Mouse (Mus musculus) urinary bladder, adult 2 months (tissue): Measurements from ENCODE around the gene Amz1. TPM values are rescaled to one million over a fixed set of nuclear protein-coding genes. Genes with fewer than 3 reads are reported as not detected.

ENCODE experiments used
- DNase-seq: peaks from one replicate; pipeline ENCODE4 v3.0.0; 2022; ENCODE audit warnings: low spot score
- polyA plus RNA-seq: library from polyadenylated mRNA; depleted of rRNA; stranded (reverse); fragments of >200 nt; gene quantifications from 2 replicates; pipeline ENCODE4 v1.2.3, GENCODE M21; 2012; rRNA removed

Gene Amz1
- polyA plus RNA-seq, result 1.2 TPM in 2 replicates

DNA sequence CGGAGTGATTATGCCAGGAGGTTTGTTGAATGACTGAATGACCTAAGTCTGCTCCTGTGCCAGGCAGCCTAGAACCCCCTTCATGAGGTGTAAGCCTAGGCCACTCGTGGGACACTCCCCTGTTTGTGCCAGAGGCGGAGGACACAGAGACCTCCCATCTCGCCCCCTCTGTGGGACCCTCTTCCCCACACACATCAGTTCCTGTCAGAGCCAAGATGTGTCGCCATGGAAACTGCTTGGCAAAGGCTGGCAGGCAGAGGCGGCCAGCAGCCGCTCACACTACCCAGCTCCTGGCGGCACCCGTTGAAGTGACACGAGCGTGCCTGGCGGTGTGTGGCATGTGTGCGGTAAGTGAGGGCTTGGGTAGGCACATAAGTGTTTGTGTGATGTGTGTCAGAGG lies at the start of gene Amz1:
Amz1 (plus strand) TSS at position 306 of the 400 bp plus-strand sequence.
- DNase-seq, result no peak

DNA sequence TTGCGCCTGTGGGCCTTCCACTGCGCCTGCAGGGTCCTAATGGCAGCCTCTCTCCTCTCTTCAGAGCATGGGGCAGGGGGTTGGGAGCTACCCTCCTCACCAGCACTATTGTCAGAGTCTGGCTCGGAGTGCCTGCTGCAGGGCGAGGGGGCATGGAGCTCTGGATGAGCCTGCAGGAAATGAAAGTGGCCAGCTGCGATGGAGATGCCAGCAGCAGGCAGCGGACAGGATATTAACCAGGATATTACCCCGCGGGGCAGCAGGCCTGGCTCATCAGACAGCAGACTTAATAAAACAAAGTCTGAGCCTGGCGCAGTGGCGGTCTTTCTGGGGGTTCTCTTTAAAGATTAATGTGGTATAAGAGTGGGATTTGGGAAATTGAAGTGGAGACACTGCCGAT lies 48.8 kb upstream of the Amz1 start:
- no peak for DNase-seq

DNA sequence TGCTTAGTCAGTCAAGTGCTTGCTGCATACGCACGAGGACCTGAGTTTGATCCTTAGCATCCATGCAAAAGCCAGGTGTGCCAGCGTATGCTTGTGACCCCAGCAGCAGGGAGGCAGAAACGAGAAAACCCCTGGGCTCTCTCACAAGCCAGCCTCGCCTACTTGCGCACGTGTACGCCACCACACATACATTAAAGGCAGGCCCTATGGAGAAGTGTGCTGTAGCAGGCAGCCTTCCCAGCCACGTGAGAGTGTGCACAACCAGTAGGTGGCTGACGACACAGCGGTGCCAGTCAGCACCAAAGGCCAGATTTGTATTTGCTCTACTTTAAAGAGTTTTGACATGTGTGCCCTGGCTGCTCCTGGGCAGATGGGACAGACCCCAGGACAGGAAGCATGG lies 48.3 kb upstream of the Amz1 start:
- no peak for DNase-seq

DNA sequence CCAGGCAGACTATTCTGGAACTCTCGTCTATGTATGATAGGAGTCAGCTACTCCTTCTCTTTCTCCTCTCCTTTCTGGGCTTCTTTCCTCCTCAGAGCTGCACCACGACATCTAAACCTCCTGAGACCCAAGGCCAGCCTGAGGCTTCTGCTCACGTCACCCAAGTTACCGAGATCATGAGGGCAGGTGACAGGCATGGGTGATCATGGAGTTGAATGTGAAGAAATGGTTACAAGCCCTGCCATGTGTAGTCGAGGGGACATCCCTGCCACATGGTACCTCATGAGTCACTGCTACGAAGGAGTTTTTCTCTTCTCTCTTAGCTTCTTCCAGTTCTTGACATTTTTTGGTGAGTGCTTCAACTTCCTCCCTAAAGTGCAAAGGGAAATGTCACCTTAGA lies 46.8 kb upstream of the Amz1 start:
- DNase-seq, result no peak

DNA sequence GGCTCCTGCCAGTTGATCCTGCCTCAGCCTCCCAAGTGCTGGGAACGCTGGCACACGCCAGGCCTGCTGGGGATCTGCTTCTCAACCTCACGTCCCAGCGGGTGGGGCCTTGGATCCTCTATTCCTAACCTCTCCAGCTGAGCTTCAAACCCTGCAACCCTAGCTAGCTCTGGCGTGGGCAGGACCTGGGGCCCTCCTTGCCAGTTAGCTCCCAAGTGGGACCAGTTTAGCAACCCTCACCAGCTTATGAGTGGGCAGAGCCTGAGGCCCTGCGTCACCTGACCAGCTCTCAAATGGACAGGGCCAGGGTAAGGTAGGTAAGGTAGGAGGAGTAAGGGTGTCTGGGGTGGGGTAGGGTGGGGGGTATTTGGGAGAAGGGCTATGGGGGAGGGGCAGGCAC lies 43.9 kb upstream of the Amz1 start:
- DNase-seq, result no peak

DNA sequence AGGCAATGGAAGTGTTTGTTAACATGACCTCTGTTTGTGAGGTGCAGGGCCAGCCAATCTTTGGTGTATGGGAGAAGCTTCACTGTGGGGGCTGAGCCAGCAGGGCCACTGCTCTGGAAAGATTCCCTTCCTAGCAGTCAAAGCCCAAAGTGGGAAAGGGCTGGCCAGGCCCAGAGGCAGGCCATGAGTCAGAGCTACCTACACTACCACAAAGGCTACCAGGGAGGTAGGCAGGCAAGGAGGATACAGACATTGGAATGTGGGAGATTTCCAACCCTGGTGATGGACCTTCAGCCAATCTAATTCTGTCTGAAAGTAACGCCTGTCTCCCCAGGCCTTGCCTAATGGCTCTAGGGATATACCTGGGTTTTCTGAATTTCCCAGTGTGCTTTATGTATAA lies 43.0 kb upstream of the Amz1 start:
- no peak for DNase-seq

DNA sequence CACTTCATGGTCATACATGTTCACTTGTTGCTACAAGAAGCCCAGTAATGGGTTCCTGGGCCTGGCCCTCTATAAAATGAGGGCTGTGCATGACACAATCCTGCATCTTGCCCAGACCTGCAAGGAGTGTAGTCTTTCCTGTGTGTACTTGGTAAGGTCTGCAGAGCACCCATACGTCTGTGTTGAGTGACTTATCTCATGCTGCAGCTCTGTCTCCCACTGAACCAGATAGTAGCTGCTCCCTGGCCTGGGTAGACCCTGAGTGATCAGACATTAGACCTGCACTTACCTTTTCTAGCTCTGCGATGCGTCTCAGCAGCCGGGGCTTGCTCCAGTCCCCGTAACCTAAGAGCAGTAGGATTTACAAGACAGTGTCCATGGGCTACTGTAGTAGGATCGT lies 41.8 kb upstream of the Amz1 start:
- no peak for DNase-seq

DNA sequence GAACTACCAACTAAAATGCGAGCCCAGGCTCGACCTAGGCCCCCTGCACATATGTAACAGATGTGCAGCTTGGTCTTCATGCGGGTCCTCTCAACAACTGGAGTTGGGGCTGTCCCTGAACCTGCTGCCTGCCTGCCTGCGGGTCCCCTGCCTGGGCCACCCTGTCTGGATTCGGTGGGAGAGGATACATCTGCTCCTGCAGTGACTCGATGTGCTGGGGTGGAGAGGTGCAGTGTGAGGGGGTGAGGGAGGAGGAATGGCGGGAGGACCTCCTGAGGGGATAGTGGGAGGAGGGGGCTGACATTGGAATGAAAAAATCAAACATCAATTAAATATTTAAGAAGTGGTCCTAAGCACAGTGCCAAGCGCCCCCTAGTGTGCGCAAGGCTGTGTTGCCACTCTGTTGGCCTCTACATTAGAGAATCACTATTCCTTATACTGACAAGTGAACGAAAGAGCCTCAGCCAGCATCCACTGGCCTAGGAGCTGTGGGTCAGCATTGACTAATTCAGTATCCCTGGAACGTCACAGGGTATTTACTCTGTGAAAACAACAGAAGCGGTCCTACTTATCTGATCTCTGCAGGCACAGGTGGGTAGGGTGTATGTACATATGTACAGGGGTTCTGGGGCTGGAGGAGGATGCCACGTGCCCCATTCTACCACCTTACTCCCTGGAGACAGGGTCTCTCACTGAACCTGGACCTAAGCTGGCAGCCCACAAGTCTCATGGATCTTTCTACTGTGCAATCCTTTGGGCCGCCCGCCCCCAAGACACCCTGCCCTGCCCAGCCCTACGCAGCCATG lies 39.4 kb upstream of the Amz1 start:
- no peak for DNase-seq

DNA sequence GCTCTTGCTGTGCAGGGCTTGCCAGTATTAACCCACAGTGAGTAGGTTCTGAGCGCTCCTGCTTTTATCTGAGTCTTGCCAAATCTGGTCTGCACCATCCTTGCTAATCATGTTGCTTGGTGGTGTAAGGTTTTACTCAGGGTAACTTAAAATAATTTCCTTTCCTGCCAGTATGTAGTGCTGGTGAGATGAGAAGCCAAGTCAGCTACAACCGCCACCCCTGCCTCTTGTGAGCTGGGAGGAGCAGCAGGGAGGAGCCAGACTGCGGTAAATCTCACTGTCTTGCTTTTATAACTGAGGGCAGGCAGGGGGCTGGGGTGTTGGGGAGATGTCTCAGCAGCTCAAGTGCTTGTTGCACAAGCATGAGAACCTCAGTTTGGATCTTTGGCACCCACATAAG lies 35.5 kb upstream of the Amz1 start:
- DNase-seq, result no peak

DNA sequence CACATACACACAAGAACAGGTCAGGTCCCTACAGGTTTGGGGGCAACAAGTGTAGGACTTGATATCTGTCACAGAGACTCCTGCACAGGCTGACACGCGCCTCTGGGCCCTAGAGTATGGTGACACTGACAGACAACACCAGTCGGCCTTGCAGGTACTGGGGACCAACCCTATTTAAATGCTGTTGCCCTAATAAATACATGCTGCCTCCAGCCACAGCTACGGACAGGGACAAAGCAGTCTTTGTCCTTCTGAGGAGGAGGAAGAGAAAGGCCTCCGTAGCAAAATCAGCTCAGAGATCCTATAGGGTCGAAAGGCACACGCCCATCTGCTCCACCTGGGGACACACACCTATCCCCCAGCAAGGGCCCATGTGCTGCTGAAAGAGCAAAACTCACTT lies 27.9 kb upstream of the Amz1 start:
- no peak for DNase-seq

DNA sequence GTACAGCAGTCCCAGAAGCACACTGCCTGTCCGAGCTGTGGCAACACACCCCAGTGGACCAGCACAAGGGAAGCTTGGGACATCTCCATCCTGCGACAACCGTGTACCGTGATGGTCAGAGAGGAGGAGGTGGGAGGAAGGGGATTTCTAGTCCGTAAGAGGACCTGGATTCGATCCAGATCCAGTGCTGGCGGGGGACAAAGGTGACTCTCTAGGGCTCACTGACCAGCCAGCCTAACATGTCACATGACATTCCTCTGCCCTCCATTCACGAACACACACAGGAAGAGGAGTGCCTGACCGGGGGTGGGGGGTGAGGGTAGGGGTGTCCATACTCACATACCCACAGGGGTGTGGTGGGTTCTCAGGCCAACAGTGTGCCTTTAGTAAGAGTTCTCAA lies 24.2 kb upstream of the Amz1 start:
- DNase-seq, result no peak

DNA sequence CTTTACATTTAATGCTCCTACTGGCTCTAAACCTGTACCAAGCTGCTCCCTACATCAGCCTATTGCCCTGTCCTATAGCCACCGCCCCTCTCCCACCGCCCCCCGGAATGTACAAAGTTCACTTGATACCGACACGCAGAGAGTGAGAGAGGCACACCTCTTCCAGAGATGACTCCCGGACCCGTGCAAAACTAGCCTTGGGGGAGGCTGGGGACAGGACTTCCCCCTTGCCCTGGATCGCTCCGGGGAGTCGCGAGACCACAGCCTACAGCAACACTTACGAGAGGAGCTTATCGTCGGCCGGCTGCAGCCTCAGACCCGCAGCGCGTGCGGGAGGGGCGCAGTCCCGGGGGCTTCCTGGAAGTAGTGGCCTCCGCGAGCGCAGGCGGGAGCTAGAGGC lies 22.3 kb upstream of the Amz1 start:
- no peak for DNase-seq

DNA sequence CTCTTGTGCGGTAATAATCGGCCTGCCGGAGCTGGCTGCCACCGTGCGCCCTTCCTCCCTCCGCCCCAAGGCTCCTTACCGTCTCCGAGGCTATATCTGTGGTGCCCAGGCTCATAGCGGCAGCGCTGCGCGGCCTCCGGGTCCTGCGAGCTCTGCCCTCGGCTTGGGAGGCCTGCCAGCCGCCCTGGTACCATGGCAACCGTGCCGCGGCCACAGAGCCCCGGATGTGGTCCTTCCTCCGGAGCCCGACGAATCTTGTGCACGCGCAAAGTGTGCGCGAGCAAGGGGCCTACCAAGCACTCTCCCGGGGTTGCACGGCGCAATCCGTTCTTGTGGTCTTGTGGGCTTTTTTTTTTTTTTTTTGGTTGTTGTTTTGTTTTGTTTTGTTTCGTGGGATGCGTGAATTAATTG lies 21.8 kb upstream of the Amz1 start, which contains the start of gene Iqce:
Iqce (minus strand) TSS at position 276 of the 411 bp plus-strand sequence.
- peak; percentile 92 for DNase-seq

DNA sequence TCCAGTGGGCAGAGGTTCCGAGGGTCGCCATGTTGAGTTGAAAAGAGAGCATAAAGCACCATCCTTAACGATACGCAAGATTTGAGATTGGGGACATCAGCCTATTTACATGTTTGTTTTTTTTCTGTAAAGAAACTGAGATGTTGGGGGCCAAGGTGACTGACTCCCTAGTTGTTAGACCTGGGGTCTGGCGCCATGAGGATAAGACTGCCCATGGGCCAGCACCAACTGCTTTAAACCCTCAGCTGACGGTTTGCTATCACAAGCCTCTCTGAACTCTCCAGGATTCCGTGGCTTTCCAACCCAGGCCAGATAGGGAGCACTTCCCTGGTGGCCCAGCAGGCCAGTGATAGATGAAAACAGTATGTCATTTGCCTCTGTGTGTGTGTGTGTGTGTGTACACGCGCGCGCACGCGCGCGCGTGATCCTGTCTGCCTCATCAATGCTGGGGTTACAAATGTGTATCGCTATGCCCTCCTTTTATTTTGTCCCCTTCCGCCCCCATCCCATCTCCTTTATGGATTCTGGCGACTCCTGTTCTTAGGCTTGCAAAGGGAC lies 21.2 kb upstream of the Amz1 start:
- no peak for DNase-seq

DNA sequence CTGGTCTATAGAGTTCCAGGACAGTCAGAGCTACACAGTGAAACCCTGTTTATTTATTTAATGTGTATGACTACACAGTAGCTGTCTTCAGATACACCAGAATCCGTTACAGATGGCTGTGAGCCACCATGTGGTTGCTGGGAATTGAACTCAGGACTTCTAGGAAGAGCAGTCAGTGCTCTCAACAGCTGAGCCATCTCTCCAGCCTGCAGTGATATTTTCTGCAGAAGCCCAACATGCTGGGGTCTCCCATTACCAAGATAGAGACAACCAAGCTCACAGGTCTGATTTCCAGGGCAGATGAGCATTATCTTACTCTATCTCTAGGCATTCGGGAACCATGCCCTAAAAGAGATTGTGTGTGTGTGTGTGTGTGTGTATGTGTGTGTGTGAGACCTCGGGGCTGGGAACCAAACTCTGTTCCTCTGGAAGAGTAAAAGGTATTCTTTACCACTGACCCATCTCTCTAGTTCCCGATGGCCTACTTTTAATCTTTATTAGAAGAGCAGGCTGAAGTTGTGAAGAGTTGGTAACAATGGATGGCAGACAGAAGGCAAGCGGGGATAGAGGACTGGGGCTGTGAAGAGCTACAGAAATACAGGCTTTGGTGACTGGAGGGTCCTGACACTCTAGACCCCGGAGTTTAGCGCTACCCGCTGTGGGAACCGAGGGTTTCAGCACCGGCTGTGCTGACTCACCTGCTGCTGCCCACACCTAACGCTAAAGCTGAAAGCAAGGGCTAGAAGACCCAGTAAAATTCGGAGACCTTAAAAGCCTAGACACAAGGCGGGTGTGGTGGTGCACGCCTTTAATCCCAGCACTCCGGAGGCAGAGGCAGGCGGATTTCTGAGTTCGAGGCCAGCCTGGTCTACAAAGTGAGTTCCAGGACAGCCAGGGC lies 20.2 kb upstream of the Amz1 start:
- DNase-seq, result no peak

DNA sequence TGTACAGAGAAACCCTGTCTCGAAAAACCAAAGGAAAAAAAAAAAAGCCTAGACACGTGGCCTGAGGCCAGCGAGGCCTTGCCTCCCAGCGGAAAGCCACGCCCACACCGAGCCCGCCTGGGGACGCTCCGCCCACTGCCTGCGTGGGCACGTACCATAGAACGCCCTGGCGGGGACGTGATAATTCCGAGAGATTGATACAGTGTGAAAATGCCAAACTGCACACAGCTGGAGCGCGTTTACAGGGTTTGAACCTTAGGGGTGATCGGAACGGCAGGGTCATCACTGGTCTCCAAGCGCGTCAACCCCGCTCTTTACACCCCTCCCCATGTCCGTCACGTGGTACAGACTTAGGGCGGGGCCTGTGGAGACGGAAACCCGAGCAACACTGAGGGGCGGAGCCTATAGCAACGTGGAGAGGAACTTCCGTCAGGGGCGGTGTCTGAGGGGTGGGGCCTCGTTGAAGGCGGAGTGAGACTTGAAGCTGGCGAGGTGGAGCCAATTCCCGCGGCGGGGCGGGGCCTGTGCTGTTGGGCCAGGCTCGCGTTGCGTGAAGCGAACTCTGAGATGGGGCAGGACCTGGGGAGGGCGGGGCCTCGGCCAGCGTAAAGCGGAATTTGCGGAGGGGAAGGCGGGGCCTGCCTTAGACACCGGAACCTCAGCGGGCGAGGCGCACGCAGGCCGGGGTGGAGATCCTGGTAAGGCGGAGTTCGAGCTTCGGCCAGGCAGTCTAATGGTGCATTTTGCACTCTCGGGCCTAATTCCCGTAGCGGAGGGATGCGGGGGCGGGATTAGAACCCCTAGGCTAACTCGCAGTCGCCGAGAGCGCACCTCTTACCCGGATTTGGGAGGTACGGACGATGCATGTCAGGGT lies 19.3 kb upstream of the Amz1 start, which contains the start of gene Brat1:
Brat1 (plus strand) TSS at position 634 of the 874 bp plus-strand sequence.
- DNase-seq, result peak; percentile 93

DNA sequence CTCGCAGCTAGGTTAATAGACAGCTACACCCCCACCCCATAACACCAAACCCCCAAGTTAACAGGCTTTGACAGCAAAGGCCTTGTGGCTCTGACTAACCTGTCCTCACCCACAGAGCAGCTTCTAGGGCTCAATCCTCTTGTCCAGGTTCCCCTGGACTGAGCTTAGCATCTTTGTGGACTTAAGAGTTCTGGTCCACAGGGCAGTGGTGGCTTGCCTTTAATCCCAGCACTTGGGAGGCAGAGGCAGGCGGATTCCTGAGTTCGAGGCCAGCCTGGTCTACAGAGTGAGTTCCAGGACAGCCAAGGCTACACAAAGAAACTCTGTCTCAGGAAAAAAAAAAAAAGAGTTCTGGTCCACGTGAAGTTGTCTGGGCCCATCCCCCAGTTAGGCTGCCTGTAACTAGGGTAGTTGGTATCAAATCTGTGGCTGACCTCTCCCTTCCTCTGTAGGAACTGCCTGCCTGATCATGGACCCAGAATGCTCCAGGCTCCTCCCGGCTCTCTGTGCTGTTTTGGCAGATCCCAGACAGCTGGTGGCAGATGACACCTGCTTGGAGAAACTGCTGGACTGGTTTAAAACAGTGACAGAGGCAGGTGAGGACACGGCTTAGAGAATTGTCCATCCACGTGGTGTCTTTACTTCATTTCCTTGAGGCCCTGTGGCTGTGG lies 18.3 kb upstream of the Amz1 start:
- no peak for DNase-seq

DNA sequence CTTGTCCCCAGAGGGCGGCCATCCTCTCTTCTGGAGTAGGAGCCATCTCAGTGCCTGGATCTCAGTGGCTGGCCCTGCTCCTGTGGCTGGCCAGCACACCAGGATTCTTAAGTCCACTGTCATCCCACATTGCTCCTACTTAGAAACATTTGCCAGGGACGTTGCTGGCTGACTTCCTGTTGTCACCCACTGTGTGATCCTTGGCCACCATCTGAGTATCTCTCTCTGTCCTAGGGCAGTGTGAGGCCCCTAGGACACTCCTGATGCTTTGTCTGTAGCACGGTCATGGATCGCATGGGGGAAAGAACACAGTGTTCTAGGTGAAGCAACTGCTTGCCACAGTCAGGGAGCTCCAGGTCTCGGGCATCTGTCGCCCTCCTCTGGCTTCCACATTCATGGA lies 13.6 kb upstream of the Amz1 start:
- no peak for DNase-seq

DNA sequence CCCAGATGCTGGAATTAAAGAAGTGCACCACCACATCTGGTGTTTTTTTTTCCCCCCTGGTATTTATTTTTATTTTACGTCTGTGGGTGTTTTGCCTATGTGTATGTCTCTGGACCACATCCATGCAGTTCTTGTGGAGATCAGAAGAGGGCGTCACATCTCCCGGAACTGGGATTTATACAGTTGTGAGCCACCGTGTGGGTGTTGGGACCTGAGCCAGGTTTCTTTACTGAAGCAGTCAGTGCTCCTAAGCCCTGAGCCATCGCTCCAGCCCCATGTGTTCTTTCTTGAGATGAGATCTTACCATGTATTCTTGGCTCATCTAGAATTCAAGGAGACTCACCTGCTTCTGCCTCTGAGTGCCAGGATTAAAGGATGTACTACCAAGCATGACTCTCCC lies 12.9 kb upstream of the Amz1 start:
- DNase-seq, result no peak

DNA sequence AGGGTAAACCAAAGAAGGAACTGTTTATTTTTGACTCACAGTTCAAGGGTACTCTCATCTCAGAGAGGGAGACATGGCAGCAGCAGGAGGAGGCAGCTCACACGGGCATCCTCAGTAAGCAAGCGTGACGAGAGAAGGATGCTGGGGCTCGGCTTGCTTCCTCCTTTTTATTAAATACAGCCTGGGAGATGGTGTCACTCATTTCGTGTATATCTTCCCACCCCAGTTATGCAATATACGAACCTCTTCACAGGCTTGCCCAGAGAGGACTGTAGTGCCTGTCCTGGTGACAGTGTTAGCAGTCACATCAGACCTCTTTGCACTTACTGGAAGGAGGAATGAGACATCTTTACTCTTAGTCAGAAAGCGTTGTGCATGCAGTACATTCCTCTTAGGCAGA lies 3.2 kb upstream of the Amz1 start:
- DNase-seq, result no peak

DNA sequence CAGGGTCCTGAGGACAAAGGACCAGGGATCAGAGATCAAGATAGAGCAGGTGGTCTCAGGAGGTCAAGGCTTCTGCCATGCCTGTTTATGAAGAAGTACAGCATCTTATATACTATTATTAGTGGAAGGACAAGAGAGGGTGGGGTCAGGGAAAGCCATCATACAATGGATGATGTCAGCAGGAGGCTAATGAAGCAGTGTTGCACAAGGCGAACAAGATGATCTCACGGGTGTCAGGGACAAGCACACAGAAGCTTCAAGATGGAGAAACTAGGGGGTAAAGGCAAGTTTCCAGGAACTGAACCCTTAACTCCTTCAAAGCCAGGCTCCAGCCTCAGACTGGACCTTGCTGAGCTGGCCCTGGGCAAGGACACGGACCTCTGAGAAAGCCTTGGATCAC lies 1.8 kb upstream of the Amz1 start:
- no peak for DNase-seq
